Mouse (Mus musculus): ENCODE data around the gene Doc2b.
A peak's percentile ranks its signal among the peaks of the same experiment; 100 is the strongest.

Gene Doc2b

DNA sequence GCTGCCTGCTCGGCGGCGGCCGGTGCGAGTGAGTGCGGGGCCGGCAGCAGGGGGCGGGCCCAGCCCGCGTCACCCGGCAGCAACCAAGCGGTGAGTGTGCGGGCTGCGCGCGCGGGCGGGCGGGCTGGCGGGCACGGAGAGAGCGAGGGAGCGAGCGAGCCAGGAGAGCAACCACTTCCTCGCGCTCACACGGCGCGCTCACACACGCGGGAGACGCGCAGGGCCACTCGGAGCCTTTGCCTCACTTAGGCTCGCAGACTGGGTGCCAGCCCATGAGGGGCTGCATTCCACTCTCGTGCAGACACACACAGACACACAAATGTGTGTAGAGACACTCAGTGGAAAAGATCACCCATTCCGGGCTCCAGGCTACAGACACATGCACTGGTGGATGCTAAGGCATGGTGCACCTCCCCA is at the start of gene Doc2b:
Gene Doc2b (minus strand): TSS at position 21 of the 417 bp plus-strand sequence.
- DNase-seq (ENCODE audit: low spot score in 2 of 2) = peak; percentile 37 to 43

DNA sequence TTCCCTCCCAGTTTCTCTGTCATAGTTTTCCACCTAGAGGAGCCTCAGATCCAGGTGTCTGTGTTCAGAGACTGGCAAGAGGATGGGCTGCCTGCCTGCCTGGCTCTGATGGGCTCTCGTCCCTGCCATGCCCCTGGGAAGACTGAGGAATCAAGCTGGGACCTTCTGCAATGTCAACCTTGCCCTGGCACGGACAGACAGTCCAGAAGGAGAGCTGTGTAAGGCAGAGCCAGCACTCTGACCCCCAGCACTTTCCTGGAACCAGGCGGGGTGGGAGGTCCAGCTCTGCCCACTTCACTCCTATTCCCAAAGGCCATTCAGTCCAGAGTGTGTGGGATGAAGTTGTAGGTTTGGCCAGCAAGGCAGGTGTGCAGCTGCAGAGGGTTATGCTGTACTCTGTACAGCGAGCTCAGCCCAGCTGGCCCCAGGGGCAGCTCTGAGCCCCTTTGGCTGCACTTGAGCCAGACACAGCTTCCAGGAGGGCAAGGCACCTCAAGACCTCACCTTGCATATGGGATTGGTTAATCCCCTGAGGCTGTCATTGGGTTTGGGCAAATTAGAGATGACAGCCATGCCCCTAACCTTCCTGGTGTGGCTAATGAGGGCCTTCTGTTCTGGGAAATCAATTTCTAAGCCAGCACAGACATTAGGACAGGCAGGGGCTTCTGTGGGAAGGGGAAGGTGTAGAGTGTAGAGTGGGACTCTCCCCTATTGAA is 47.2 kb upstream of the Doc2b start:
- no peak for DNase-seq (ENCODE audit: low spot score in 2 of 2)

DNA sequence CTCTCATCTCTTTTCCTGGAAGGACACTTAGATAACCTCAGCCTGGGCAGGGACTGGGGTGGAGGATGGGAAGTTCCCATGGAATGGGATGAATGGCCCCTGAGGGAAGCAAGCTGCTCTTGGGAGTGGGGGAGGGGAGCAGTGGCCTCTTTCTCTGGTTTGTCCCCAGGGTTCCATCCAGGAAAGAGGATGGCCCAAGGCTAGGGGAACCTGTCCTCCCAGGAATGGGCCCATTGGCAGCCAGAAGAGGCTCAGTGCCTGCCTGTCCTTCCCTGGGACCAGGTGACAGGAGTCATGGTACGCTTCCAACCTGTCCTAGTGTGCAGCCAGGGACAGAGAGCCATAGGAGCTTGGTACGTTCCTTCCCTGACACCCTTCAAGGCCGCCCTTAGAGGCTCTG is 45.7 kb upstream of the Doc2b start:
- no peak for DNase-seq (ENCODE audit: low spot score in 2 of 2)

DNA sequence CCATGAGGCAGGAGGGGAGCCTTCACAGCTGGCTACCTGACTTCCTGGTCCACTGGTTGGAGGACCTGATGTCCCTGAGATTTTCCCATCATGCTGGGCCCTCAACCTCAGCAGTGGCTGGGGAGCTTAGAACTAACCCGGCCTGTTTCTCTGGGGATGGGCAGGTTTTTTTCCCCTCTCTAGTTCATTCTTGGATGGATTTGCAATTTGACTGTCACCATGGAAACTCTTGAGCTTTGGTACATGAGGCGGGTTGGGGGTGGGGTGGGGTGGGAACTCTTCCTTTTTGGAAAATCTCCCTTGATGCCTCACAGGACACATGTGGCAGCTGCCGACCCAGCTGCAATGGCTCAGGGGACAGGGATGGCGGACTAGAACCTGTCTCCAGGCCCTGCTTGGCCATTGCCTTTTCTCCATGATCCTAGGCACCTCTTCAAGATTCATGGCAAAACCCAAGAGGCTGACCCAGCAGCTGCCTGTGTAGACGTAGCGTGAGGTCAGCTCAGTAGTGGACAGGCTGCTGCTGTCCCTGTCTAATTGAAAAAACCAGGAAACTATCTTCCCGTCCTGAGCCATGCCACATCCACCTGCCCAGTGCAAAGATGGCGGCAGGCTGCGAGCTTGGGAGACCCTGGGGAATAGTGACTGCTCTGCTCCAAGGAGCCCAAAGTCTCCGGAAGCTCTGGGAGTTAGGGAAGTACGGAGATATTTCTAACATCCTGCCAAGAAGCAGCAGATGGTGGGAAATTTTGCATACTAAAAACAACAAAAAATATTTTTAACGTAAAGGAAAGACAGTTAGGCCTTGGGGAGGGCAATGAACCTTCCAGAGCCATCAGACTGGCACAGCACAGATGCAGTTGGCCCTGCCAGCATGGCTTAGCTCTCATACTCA is 43.9 kb upstream of the Doc2b start:
- no peak for DNase-seq (ENCODE audit: low spot score in 2 of 2)

DNA sequence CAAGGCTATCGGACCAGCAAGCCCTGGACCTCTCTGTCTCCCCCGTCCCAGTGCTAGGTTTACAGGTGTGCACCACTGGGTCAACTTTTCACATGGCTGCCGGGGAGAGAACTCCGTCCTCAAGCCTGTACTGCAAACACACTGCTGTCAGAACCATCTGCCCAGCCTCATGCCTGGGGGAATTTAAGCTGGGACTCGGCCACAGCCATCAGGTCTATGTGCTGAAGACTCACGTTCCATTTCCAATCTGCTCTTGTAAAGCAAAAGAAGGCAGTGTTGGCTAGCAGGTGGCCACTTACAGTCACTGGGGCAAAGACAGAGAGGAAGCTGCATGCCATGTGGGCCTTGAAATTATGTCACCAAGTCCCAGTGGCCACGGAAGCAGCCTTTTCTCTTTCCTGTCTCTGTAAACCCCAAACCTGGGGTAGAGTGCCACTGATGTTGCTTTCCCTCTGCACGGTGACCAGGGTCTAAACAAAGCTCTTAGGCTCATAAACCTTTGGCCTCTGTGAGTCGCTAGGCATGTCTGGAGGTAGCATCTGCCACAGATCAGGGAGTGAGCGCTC is 43.1 kb upstream of the Doc2b start:
- DNase-seq (ENCODE audit: low spot score in 2 of 2) = no peak

DNA sequence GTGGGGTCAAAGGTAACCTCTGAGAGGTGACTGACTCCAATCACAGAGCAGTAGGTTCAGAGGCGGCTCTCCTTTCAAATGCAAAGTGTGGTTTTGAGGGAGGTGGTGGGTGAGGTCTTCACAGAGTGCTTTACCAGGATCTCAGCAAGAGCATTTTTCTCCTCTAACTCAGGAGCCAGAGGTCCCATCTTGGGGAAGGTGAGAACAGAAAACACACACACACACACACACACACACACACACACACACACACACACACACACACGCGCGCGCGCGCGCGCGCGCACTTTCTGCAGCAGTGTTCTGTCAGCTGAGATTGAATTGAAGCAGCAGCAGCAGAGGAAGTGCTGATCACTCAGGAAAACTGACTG is 40.4 kb upstream of the Doc2b start:
- DNase-seq (ENCODE audit: low spot score in 2 of 2) = no peak

DNA sequence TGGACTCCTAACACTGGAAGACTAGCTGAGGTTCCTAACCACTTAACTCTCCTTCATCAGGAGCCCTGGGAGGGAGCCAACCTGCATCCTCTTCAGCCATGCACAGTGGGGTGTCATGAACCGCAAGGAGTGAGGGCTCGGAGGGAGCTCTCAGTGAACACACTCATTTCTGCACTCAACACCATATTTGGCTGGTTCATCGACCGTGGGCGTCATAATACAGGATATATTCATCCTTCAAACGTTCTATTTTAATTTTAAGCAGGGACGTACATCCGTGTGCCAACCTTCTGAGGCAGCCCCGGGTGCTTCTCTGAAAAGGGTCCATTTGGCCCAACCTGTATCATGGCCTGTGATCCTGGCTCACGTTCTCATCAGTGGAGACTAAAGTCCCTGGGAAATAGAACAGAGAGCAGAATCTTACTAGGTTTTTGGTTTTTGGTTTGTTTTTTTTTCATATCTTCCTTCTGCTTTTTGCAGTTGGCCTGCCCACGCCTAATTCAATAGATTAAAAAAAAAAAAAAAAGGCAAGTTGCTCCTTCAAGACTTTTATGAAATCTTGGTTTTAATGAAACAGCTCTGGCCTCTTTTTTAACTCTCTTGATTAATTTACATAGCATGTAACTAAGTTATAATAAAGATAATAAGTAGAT is 39.9 kb upstream of the Doc2b start:
- DNase-seq (ENCODE audit: low spot score in 2 of 2) = peak in 1 of 2 experiments; percentile 12

DNA sequence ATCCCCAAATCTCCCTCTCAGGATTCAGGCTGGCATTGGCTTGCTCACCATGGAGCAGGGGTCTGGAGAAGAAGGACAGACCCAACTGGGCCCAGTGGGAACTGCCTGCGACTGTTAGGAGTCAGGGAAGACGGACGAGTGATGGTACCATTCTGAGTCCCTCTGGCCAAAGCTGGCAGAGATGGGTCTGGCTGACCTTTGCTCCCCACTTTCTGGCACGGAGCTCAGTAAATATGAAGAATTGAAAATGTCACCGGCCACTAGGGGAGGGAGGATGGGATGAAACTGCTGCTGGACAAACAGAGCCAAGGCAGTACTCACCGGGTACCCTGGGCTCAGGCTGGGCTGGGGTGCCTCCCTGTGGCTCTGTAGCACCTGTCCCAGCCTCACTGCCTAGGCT is 37.2 kb upstream of the Doc2b start:
- no peak for DNase-seq (ENCODE audit: low spot score in 2 of 2)

DNA sequence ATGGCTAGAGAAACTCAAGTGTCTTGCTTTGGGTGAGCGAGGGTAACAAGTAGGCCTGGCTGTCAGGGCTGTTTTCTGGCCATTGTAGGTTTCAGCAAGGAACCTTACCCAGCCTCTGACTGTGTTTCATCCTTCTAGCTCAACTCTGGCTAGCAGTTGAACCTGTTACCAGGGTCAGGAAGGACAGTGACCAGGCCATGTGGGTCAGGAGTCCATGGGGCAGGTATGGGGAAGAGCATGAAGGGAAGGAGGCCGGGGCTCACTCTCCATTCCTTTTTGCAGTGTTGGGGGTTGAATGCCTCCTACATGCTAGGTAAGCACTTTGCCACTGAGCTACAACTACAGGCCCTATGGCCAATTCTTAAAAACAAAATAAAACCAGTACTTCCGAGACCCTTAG is 34.5 kb upstream of the Doc2b start:
- DNase-seq (ENCODE audit: low spot score in 2 of 2) = no peak

DNA sequence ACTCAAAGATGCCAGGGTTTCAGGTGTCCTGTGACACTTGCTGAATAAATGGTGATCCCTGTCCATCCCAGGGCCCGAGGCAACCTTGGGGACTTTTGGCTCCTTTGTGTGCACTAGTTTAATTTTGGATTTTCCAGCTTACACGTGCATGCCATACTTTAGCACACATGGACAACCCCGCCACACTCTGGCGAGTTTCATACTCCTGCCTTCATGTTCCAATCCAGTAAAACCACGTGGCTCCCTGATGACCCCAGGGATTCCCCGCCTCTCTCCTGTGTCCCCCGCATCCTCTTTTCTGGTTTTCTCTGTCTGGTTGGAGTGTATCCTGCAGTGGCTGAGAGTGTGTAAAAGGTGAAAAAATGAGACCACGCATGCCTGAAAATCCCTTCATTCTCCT is 31.6 kb upstream of the Doc2b start:
- no peak for DNase-seq (ENCODE audit: low spot score in 2 of 2)

DNA sequence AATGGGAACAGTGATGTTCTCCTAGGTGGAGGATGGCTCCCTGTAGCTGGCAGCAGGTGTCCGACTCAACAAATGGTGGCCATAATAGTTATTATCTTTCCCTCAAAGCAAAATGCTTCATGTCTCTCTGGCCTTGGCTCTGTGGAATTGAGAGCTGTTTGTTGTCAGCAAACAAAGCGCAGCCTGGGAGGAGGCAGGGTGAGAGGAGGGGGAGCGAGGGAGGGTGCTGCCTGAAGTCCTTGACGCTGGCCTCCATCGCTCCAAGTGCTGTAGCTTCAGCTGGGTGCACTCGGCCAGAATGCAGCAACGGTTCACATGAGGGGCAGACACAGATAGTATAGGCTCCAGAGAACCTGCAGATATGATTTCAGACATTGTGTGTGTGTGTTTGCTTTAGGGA is 27.7 kb upstream of the Doc2b start:
- no peak for DNase-seq (ENCODE audit: low spot score in 2 of 2)

DNA sequence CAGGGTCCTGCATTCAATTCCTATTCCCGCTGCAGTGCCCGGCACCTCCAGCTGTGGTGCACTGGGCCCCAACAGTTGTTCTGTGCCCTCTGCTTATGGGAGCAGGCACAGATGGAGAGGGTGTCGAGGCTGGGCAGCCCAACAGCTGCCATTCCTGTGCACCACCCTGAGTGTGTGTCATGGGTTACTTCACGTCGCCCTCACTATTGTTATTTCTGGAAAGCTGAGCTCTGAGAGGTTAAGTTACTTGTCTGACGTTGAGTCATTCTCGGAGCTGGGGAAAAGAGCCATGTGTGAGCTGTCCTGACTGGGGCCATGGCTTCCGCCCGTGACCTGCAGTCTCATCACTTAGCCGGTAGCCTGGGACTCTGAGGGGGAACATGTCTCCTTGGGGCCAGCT is 17.2 kb upstream of the Doc2b start:
- DNase-seq (ENCODE audit: low spot score in 2 of 2) = no peak

DNA sequence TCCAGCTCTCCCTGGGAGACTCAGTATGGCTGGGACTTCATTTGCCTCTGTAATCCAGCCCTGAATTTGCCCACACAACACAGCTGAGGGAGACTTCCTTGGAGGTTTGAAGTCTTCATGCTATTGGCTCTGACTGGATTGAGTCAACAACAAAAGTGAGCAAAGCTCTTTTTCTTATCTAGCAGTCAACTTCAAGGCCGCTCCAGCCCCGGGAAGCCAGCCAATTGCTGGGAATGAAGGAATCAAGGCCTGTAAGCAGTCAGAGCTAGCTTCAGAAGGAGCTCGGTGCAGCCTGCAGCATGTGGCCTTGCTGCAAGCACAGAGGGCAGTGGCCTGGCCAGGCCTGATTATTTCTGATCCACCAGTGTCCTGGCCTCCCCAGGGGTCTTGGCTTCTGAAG is 16.1 kb upstream of the Doc2b start:
- peak; percentile 15 to 30 for DNase-seq (ENCODE audit: low spot score in 2 of 2)

DNA sequence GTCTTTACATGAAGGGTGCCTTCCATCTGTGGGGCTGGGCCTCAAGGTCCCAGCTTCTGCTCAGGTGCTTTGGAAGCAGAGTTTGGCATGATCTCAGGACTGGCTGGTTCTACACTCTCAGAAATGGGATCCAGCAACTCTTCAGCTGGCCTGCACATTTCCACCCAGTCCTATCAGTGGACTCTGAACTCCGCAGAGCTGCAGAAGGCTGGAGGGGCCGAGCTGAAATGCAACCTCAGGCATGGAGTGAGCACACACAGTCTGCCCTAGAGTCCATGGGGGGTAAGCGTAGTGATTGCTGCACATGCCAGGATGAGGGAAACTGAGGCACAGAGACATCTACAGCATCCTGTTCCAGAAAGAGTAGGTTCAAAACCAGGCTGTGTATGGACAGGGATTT is 14.7 kb upstream of the Doc2b start:
- no peak for DNase-seq (ENCODE audit: low spot score in 2 of 2)

DNA sequence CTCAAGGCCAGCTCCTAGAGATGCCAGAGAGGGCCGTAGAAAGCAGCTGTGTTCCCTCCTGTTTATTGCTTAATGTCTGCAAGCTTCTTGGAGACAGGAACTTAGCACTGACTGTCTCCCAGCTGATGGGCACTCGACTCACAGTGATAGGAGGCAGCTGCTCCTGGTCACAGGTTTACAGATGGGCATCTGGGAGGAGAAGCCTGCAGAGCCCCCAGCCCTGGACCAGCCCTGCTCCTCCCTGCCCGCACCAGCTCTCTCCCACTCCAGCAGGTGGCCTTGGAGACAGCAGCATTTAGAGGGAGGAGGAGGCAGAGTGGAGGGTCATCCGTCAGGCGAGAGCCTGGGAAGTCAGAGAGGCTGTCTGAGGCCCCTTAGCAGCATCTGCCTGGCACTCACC is 11.6 kb upstream of the Doc2b start:
- no peak for DNase-seq (ENCODE audit: low spot score in 2 of 2)

DNA sequence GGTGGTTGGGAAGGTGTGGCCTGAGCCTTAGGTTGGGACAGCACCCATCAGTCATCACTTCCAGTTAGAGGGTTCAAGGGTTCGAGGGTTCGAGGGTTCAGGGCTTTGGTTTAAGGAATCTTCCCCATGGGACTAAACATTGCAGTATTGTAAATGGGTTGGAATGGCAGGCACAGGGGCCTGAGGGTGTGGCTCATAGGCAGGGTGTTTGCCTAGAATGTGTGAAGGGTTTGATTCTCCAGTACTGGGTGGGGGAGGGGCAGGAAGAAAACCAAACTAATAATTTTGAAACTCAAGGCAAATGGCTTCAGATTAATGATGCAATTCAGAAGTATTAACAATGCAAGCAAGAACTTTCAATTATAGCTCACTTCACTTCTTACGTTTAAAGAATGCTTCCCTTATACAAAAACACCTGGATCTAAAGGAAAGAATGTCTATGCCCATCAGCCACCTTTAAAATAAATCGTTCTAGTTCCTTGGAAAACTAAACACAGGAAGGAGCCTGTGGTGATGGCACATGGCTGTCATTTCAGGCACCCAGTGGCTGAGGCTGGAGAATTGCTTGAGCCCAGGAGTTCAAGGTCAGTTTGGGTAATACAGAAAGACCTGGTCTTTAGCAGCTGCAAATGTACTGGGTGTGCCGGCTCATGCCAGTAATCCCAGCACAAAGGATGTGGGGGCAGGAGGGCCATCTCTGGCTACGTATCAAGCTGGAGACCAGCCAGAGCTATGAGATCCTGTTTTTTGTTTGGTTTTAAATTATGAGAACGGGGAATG is 6.1 kb upstream of the Doc2b start:
- no peak for DNase-seq (ENCODE audit: low spot score in 2 of 2)

DNA sequence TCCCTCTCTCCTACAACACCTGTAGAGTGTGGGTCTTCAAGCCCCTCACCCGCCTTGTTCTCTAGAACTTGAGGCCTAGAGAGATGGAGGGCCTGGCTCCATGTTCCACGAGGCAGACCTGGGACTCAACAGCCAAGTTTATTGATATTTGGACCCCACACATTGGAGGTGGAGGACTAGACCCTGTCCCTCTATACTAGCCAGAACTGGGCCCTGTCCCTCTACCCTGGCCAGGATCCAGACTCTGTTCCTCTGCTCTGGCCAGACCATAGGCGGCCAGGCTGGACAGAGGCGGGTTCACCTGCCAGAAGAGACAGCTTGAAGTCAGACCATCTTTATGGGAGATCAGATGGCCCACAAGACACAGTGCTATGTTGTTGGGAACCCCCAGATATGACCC is 5.5 kb upstream of the Doc2b start:
- no peak for DNase-seq (ENCODE audit: low spot score in 2 of 2)

DNA sequence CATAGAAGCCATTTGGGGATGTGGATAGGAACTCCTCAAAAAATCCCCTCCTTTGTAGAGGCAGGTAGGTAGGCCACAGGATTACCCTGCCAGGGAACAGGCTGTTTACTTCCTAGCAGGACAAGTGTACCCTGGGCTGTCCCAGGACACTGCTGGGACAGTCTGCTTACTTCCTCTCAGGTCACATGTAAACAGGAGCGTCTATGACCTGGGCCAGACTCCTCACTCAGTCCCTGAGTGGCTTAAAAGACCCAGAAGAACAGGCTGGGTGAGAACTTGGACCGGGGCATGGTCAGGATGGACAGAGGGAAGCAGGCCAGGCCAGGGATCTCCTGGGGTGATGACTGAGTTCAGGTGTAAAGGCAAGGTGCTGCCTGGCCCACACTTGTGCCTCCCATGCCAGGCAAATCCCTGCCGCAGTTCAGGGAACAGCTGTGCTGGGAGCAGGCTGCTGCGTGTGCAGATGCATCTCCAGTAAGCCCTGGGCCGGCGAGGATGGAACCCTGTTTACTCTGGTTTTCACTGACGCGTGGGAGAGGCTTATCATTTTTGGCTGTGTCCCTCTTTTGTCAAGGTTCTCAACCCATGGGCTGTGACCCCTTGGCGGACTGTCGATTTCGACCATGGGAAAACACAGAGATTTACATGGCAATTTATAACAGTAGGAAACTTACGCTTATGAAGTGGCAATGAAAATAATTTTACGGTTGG is 842 bp upstream of the Doc2b start:
- DNase-seq (ENCODE audit: low spot score in 2 of 2) = no peak

DNA sequence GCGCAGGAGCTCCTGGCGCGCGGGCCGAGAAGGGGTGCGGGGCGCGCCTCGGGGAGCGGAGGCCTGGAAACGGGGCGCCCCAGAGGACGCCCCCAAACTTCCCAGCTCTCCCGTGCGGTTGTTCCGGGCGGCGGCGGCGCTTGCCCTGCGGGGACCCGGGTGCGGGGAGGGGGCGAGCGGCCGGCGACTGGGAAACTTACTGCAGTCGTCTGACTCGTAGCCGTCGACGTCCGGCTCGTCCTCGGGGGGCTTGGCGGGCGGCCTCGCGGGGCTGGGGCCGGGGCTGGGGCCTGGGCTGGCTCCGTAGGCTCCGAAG is 570 bp downstream of the Doc2b start:
- no peak for DNase-seq (ENCODE audit: low spot score in 2 of 2)

DNA sequence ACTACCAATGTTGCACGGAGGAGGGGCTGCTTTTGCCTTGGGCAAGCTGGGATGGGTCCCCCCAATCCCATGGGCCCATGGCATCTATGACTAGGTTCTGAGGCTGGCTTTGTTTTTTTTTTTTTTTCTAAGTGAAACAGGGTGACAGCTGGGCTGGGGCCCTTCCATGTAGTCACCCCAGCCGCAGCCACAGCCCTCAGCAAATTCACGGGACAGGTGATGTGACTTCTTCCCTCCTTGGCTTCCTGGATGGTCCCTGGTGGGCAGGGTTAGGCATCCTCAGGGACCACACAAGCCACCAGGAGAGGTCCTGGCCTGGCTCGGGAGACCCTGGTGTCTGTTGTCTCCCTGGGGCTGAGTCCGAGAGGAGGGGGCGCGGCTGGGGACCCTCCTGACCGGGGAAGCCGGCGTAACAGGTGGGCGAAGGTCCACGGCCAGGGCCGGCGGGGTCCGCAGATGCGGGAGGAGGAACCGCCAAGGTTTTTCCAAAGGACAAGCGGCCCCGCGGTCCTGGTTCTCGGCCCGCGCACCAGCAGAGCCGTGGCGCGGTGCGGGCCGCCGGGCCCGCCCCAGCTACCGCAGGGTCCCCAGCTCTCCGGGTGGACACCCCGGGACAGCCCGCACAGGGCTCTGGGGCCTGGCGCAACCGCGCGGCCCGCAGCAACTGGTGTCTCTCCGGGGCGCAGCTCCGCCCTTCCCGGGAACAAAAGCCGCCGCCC is 1.1 kb downstream of the Doc2b start:
- DNase-seq (ENCODE audit: low spot score in 2 of 2) = no peak

DNA sequence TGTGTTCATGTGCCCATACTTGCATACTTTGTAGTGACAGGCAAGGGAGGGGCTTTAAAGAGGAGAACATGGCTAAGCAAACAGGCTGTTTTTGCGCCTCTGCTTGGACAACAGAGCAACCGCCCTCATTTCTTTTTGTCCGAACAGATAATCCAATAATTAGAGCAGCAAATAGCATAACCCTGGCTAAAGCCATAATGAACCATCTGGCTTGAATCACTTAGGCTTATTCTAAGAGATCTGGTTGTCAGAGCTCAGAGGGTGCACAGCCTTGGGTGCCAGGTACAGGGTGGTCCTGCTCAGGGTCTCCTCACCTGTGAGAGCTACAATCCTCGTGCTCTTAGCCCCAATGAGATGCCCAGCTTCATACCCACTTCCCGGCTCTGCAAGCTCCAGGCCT is 2.5 kb downstream of the Doc2b start:
- no peak for DNase-seq (ENCODE audit: low spot score in 2 of 2)

Measured in frontal cortex, postnatal 25 days (tissue).